Mouse (Mus musculus) spleen, adult 2 months (tissue): ENCODE measurements at regions not wholly inside any gene's neighbourhood (a gene's known extent, or its start where the extent isn't known, plus 50 kb on each side); places are given as distances from the start of the nearest gene placed in this dataset.

ENCODE experiments used
- DNase-seq, 2 experiments: peaks; one replicate each; pipeline versions ENCODE4 v3.0.0 to v3.0.0-alpha.2; 2012 to 2021; ENCODE audit warnings: low spot score in 2 of 2, low read depth in 1 of 2
- H3K27ac ChIP-seq: fragments of 200-500 bp; 2 replicates; pipeline ENCODE4 v1.5.1; 2012; ENCODE audit warnings: low read length, inconsistent platforms; ENCODE audit not compliant: insufficient read depth
- H3K27me3 ChIP-seq: fragments of 200-500 bp; 2 replicates; pipeline ENCODE4 v1.6.1; 2012; ENCODE audit warnings: mild to moderate bottlenecking, moderate library complexity, low read length, inconsistent platforms; ENCODE audit not compliant: control insufficient read depth, insufficient read depth
- H3K36me3 ChIP-seq: fragments of 200-500 bp; 2 replicates; pipeline ENCODE4 v1.6.1; 2012; ENCODE audit warnings: mild to moderate bottlenecking, low read length, inconsistent platforms; ENCODE audit not compliant: control insufficient read depth, insufficient read depth
- H3K4me1 ChIP-seq: fragments of 200-500 bp; 2 replicates; pipeline ENCODE4 v1.6.1; 2011; ENCODE audit warnings: inconsistent platforms; ENCODE audit not compliant: control insufficient read depth, insufficient read depth, insufficient read length
- H3K4me3 ChIP-seq: fragments of 200-500 bp; 2 replicates; pipeline ENCODE4 v1.5.1; 2011; ENCODE audit warnings: mild to moderate bottlenecking, inconsistent platforms; ENCODE audit not compliant: insufficient read depth, insufficient read length; ENCODE audit errors: extremely low read depth
- CTCF ChIP-seq: fragments of 200-500 bp; IDR thresholded peaks from 2 replicates; pipeline ENCODE4 v1.5.1; 2011; ENCODE audit warnings: mild to moderate bottlenecking, inconsistent platforms; ENCODE audit not compliant: insufficient read depth, insufficient read length, insufficient replicate concordance; ENCODE audit errors: extremely low read depth
- POLR2A ChIP-seq: fragments of 200-500 bp; IDR thresholded peaks from 2 replicates; pipeline ENCODE4 v1.6.1; 2011; ENCODE audit warnings: low read depth, low read length, inconsistent platforms
- WGBS: fragments of 180-500 bp; shearing (Covaris S2); methylation state at CpG from one replicate; pipeline ENCODE4 v1.1.7; 2018; 5-methylcytosine and 5-hydroxymethylcytosine counted together

- Histone ChIP-seq H3K4me1 (no peaks in the 10 kb centered on the region), H3K36me3 (no peaks in the 10 kb centered on the region), H3K4me3 (no peak overlapping the region), H3K27ac (no peak overlapping the region), H3K27me3 (no peaks in the 10 kb centered on the region)
- WGBS, result 82% methylated on average over 3 of the region's 3 CpGs
- TF ChIP-seq CTCF (no peak), POLR2A (no peak)
- DNase-seq, result no peak
Measured at GRCm38 (mm10) chr6:94890165-94890564, 190.2 kb upstream of the Lrig1 start.

DNA sequence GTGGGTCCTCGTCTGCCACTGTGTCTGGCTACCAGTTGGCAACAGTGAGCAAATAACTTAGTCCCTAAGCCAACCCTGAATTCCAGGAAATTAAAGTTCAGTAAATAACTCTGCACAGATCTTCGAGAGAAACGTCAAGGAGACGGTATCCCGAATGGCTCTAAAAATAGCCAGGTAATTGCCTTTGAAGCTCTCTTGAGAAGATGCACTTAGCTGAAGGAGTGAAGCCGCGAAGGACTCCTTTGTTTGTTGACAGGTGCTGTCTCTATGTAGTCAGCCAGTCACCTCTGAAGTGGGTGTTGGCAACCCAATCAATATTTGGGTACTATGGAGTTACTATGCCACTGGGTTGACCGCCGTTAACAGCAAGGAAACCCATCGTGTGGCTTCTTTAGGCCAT lies 189.3 kb upstream of the Lrig1 start:
- no peaks in the 10 kb centered on the region for H3K27me3 ChIP-seq
- H3K36me3 ChIP-seq, result no peaks in the 10 kb centered on the region
- WGBS, result 88% methylated on average over 10 of the region's 10 CpGs
- H3K4me3 ChIP-seq, result no peak overlapping the region
- H3K27ac ChIP-seq, result no peak overlapping the region
- no peaks in the 10 kb centered on the region for H3K4me1 ChIP-seq
- no peak for DNase-seq
- TF ChIP-seq POLR2A (no peak), CTCF (no peak)

- TF ChIP-seq CTCF (no peak), POLR2A (no peak)
- DNase-seq, result no peak
- Histone ChIP-seq H3K27ac (no peak overlapping the region), H3K4me1 (no peaks in the 10 kb centered on the region), H3K36me3 (no peaks in the 10 kb centered on the region), H3K27me3 (no peaks in the 10 kb centered on the region), H3K4me3 (no peak overlapping the region)
- 92% methylated on average over 10 of the region's 10 CpGs for WGBS
Measured at GRCm38 (mm10) chr6:94881139-94881538, 181.2 kb upstream of the Lrig1 start.

GRCm38 (mm10) chr6:94875841-94876240 lies 175.9 kb upstream of the Lrig1 start:
- WGBS, result 81% methylated on average over 5 of the region's 5 CpGs
- Histone ChIP-seq H3K27me3 (no peaks in the 10 kb centered on the region), H3K4me1 (no peaks in the 10 kb centered on the region), H3K36me3 (no peaks in the 10 kb centered on the region), H3K27ac (no peak overlapping the region), H3K4me3 (no peak overlapping the region)
- no peak for TF ChIP-seq POLR2A
- no peak for TF ChIP-seq CTCF
- no peak for DNase-seq

GRCm38 (mm10) chr6:94875065-94875464 lies 175.1 kb upstream of the Lrig1 start:
- no peaks in the 10 kb centered on the region for H3K4me1 ChIP-seq
- DNase-seq, result no peak
- no peak overlapping the region for H3K4me3 ChIP-seq
- no peak overlapping the region for H3K27ac ChIP-seq
- TF ChIP-seq CTCF (no peak), POLR2A (no peak)
- H3K36me3 ChIP-seq, result no peaks in the 10 kb centered on the region
- H3K27me3 ChIP-seq, result no peaks in the 10 kb centered on the region
- WGBS, result 85% methylated on average over 4 of the region's 4 CpGs

GRCm38 (mm10) chr6:94874415-94874814 lies 174.5 kb upstream of the Lrig1 start:
- TF ChIP-seq POLR2A, result no peak
- TF ChIP-seq CTCF, result no peak
- 96% methylated on average over 1 of the region's 1 CpGs for WGBS
- no peak for DNase-seq

DNA sequence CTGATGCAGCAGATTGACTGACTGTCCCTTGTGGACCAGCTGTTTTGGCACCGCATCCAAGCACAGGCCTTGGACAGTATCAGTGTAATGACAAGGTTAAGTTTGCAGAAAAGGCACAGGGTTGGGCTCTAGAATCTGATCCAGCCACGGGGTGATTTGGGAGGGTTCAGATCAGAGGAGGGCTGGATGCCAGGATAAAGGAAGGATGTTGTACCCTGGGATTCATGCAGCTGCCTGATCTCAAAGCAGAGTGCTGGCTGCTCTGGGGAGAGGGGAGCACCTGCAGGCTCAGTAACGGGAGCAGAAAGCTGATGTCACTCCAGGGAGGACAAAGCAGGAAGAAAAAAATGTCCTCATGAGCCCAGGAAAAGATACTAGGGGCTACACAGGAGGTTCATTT lies 168.0 kb upstream of the Lrig1 start:
- Histone ChIP-seq H3K27me3 (no peaks in the 10 kb centered on the region), H3K4me1 (peaks cover 4% of the 10 kb centered on the region; the same call in 1 of the 2 replicates), H3K4me3 (no peak overlapping the region), H3K27ac (no peak overlapping the region), H3K36me3 (no peaks in the 10 kb centered on the region)
- 72% methylated on average over 3 of the region's 3 CpGs for WGBS
- no peak for DNase-seq
- TF ChIP-seq POLR2A (no peak), CTCF (no peak)

More at GRCm38 (mm10) chr6:94874415-94874814, 174.5 kb upstream of the Lrig1 start:
- H3K36me3 ChIP-seq, result no peaks in the 10 kb centered on the region
- H3K4me3 ChIP-seq, result no peak overlapping the region
- no peak overlapping the region for H3K27ac ChIP-seq
- H3K4me1 ChIP-seq, result no peaks in the 10 kb centered on the region
- no peaks in the 10 kb centered on the region for H3K27me3 ChIP-seq
